Mouse (Mus musculus) thymus, adult 2 months (tissue): ENCODE results near the gene Samd4. TPM values are rescaled to one million over a fixed set of nuclear protein-coding genes. Genes with fewer than 3 reads are reported as not detected.

Experiments
- DNase-seq: peaks from one replicate; pipeline ENCODE4 v3.0.0; 2021
- H3K27ac ChIP-seq: fragments of 200-500 bp; 2 replicates; pipeline ENCODE4 v1.5.1; 2012; ENCODE audit warnings: low read length, control low read depth; ENCODE audit not compliant: control insufficient read depth, insufficient read depth
- H3K27me3 ChIP-seq: fragments of 200-500 bp; 2 replicates; pipeline ENCODE4 v1.6.1; 2012; ENCODE audit warnings: mild to moderate bottlenecking, low read length, moderate library complexity, mixed read lengths; ENCODE audit not compliant: control insufficient read depth, insufficient read depth
- H3K36me3 ChIP-seq: fragments of 200-500 bp; 2 replicates; pipeline ENCODE4 v1.6.1; 2012; ENCODE audit warnings: mild to moderate bottlenecking, low read length, moderate library complexity; ENCODE audit not compliant: control insufficient read depth, insufficient read depth
- H3K4me1 ChIP-seq: fragments of 200-500 bp; replicated peaks from 2 replicates; pipeline ENCODE4 v1.6.1; 2012; ENCODE audit warnings: low read length; ENCODE audit not compliant: control insufficient read depth, insufficient read depth
- H3K4me3 ChIP-seq: fragments of 200-500 bp; 2 replicates; pipeline ENCODE4 v1.5.1; 2012; ENCODE audit warnings: mild to moderate bottlenecking, low read length, control low read depth, moderate library complexity; ENCODE audit not compliant: control insufficient read depth, insufficient read depth
- CTCF ChIP-seq: fragments of 200-500 bp; IDR thresholded peaks from 2 replicates; pipeline ENCODE4 v1.5.1; 2012; ENCODE audit warnings: mild to moderate bottlenecking, control low read depth, low read length, moderate library complexity, borderline replicate concordance; ENCODE audit not compliant: control insufficient read depth, poor library complexity, insufficient read depth; ENCODE audit errors: extremely low read depth
- POLR2A ChIP-seq: fragments of 200-500 bp; IDR thresholded peaks from 2 replicates; pipeline ENCODE4 v1.6.1; 2012; ENCODE audit warnings: mild to moderate bottlenecking, low read length, control low read depth, moderate library complexity; ENCODE audit not compliant: control insufficient read depth, poor library complexity, insufficient read depth; ENCODE audit errors: extremely low read depth
- WGBS: fragments of 180-500 bp; shearing (Covaris S2); methylation state at CpG from one replicate; pipeline ENCODE4 v1.1.7; 2018; 5-methylcytosine and 5-hydroxymethylcytosine counted together
- polyA plus RNA-seq: library from polyadenylated mRNA; depleted of rRNA; stranded (reverse); fragments of >200 nt; gene quantifications from 2 replicates; pipeline ENCODE4 v1.2.3, GENCODE M21; 2012

Samd4 gene
- polyA plus RNA-seq, 1 experiment = 3.1 TPM

DNA sequence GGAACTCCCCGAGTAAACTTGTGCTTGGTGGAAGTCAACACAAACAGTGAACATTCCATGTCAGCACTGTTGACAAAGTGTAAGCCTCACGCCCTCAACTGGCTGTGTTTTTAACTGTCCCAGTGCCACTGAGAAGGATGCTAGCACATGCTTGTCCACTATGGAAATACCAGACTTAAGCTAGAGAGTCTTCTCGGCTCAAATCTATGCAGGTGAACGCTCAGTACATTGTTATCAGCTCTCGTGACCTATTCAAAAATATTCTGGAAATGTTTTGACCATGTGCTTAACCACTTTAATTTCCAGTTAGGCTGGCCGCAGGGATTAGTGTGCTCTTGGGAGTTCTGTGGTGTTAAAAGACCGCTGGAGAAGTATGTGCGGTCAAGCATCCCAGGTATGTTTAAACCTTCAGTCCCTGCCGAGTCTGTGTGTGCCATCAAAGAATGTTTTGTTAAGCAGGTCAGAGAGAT, 73.0 kb downstream of the Samd4 start:
- no peak overlapping the region for H3K27ac ChIP-seq
- no peaks in the 10 kb centered on the region for H3K27me3 ChIP-seq
- H3K4me1 ChIP-seq = no peaks in the 10 kb centered on the region
- DNase-seq = no peak
- WGBS = 87% methylated on average over 9 of the region's 9 CpGs
- no peaks in the 10 kb centered on the region for H3K36me3 ChIP-seq
- no peak for TF ChIP-seq POLR2A
- no peak for TF ChIP-seq CTCF
- H3K4me3 ChIP-seq = no peak overlapping the region

DNA sequence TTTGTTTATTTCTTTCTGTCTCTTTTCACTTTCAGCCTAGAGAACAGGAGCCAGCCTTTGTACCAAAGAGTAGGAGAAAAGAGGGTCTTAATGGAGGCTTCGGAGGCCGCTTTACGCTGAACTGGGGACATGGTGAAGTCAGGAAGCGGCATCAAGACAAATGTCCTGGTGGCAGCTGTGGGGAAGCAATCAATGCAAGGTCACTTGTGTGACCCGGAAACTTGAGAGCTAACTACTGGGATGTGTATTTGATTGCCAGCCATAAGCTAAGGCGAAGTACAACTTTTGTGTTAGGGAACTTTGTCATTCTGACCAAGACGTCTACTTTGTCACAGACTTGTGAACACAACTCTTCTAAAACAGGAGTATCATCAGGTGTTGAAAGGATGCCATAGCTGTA, 73.5 kb downstream of the Samd4 start:
- WGBS = 93% methylated on average over 7 of the region's 7 CpGs
- no peaks in the 10 kb centered on the region for H3K27me3 ChIP-seq
- H3K4me3 ChIP-seq = no peak overlapping the region
- H3K27ac ChIP-seq = no peak overlapping the region
- no peaks in the 10 kb centered on the region for H3K4me1 ChIP-seq
- H3K36me3 ChIP-seq = no peaks in the 10 kb centered on the region
- DNase-seq = no peak
- TF ChIP-seq CTCF (no peak), POLR2A (no peak)

DNA sequence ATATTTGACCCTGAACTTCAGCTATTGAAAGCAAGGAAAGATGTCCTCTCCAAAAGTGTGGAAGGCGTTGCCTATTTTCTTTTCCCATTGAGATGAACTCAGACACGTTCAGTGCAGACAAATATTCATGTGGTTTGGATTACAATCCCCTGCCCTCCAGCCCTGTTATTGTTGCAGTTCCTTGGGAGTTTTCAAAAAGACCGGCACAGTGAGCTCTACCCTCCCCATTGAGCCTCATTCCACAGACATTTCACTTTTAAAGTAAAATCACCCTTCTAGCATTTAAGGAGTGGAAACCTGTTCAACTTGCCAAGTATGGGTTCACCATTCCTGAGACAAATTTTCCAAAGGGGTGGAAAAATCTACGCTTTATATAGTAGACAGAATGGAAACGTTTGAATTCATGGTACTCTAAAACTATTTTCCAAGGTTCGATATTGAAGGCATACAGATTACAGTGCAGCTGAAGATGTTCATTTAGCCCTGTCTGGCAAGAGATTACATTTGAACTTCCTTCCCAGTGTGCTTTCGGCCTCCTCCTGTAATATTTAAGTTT, 76.6 kb downstream of the Samd4 start:
- Histone ChIP-seq H3K4me1 (no peaks in the 10 kb centered on the region), H3K36me3 (no peaks in the 10 kb centered on the region), H3K27me3 (no peaks in the 10 kb centered on the region), H3K27ac (no peak overlapping the region), H3K4me3 (no peak overlapping the region)
- DNase-seq = no peak
- no peak for TF ChIP-seq POLR2A
- no peak for TF ChIP-seq CTCF
- 93% methylated on average over 7 of the region's 7 CpGs for WGBS

DNA sequence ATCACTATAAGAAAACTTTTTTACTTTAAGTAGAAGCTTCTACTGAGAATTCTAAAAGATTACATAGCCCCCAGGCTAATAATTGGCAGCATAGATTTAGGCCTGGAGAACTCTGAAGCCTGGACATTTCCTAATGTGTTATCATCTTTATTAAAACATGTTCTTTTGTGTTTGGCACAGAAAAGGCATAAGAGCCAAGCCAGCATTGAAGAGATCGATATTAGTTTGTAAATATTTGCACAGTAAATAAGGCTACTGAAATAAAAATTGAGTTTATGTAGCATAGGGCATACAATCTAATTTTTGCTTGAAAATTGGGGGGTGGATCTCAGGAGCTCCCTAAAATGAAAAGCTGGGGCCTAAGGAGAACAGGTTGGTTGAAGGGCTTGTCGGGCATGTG, 77.2 kb downstream of the Samd4 start:
- no peaks in the 10 kb centered on the region for H3K4me1 ChIP-seq
- DNase-seq = no peak
- no peaks in the 10 kb centered on the region for H3K36me3 ChIP-seq
- H3K4me3 ChIP-seq = no peak overlapping the region
- no peaks in the 10 kb centered on the region for H3K27me3 ChIP-seq
- WGBS = 95% methylated on average over 2 of the region's 2 CpGs
- no peak overlapping the region for H3K27ac ChIP-seq
- TF ChIP-seq POLR2A (no peak), CTCF (no peak)

DNA sequence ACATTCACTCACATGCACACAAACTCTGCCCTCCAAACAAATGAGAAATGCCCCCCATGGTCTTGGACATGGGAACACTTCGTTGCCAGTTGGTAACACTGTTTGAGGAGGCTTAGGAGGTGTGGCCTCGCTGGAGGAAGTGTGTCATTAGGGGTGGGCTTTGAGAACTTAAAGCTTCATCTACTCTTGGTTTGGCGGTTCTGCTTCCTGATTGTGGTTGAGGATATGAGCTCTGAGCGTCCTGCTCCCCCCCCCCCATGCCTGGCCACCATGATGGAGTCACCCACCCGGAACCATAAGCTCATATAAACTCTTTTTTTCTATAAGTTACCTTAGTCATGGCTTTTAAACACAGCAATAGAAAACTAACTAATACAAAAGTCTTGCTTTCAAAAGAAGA, 80.2 kb downstream of the Samd4 start:
- Histone ChIP-seq H3K27ac (no peak overlapping the region), H3K4me3 (no peak overlapping the region), H3K36me3 (no peaks in the 10 kb centered on the region), H3K27me3 (no peaks in the 10 kb centered on the region), H3K4me1 (peaks cover 3% of the 10 kb centered on the region; the same call in 1 of the 2 replicates)
- WGBS = 73% methylated on average over 5 of the region's 5 CpGs
- DNase-seq = no peak
- TF ChIP-seq POLR2A = no peak

DNA sequence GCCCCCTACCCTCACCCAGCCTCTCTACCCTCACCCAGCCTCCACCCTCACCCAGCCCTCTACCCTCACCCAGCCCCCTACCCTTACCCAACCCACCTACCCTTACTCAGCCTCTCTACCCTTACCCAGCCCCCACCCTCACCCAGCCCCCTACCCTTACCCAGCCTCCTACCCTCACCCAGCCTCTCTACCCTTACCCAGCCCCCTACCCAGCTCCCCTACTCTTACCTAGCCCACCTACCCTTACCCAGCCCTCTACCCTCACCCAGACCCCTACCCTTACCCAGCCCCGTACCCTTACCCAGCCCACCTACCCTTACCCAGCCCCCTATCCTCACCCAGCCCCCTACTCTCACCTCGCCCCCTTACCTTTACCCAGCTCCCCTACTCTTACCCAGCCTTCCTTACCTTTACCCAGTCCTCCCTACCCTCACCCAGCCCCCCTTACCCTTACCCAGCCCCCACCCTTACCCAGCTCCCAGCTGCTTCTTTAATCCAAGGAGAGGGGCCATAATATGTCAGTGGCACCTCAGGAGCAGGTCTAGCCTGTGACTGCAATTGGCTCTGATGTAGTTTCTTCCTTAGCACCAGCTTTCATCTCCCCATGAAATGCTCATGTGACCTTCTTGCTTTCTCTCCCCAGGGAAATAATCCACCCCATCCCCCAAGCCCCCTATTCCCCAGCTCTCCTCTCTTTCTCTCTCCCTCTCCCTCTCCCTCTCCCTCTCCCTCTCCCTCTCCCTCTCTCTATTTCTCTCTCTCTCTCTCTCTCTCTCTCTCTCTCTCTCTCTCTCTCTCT, 81.6 kb downstream of the Samd4 start:
- TF ChIP-seq CTCF (no peak), POLR2A (no peak)

DNA sequence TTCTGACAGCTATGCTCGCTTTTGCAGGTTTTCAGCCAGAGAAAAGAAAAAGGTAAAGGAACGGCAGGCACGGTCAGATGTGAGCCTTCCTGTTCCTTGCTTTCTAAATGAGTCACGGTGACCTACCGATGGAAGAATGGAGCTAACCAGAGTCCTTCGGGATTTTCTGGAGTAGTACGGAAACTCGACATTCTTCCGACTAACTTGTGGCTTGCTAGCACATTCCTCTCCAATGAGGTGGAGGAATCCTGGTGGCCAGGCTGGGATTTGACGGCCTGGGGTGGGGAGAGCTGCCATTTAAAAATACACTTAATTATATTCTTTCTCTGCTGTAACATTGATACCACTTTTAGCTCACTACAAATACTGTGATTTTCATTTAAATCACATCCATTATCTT, 83.6 kb downstream of the Samd4 start:
- H3K4me3 ChIP-seq = no peak overlapping the region
- WGBS = 82% methylated on average over 10 of the region's 10 CpGs
- no peaks in the 10 kb centered on the region for H3K27me3 ChIP-seq
- no peak for DNase-seq
- H3K4me1 ChIP-seq = peaks cover 3% of the 10 kb centered on the region; the same call in 1 of the 2 replicates
- no peak overlapping the region for H3K27ac ChIP-seq
- no peak for TF ChIP-seq POLR2A
- no peak for TF ChIP-seq CTCF
- no peaks in the 10 kb centered on the region for H3K36me3 ChIP-seq

More for the DNA sequence above, 81.6 kb downstream of the Samd4 start:
- Histone ChIP-seq H3K27me3 (no peaks in the 10 kb centered on the region), H3K27ac (no peak overlapping the region), H3K4me1 (peaks cover 3% of the 10 kb centered on the region; the same call in 1 of the 2 replicates), H3K4me3 (no peak overlapping the region), H3K36me3 (no peaks in the 10 kb centered on the region)
- WGBS = 100% methylated on average over 2 of the region's 2 CpGs
- DNase-seq = no peak
